Comparison of ENCODE assay signal across 9 mouse cellular contexts in genomic region chr5:120620375-120621077, GRCm38 (mm10). TPM values are rescaled to one million over a fixed set of nuclear protein-coding genes. Genes with fewer than 3 reads are reported as not detected.
DNase-seq lines count a peak whose midpoint lies in the region; ATAC-seq and TF ChIP-seq lines count a peak whose summit lies in the region.
"Had no signal": no experiment of that assay in that cellular context is flagged by ENCODE, and none has a peak within 500 bp of the region (broad histone marks: within the 10 kb centered on the region; RNA-seq: fewer than 3 reads in every experiment).

No protein-coding gene starts in this region.

- H3K4me3 ChIP-seq in lung, adult 2 months (replicated peaks; ENCODE audit: extremely low read depth, low read depth, low read length), result no peak overlapping the region
- H3K4me3 ChIP-seq: erythroblast, embryonic 14.5 days had no signal

- no peaks in the 10 kb centered on the region for H3K4me1 ChIP-seq in lung, adult 2 months (ENCODE audit: control insufficient read depth, insufficient read depth, low read length)

- TF ChIP-seq CTCF in lung, adult 2 months (IDR thresholded peaks at IDR 0.05; ENCODE audit: insufficient read depth, low read length), result peak; percentile 87

- DNase-seq in CD4-positive helper T cell, adult 2 months (ENCODE audit: low read depth, low spot score), result peak; percentile 88
- DNase-seq in adrenal gland, adult 18-20 months (ENCODE audit: low spot score in 2 of 2), result peak; percentile 86 to 91
- DNase-seq in embryo, embryonic 11 days, result peak; percentile 79
- peak; percentile 77 for DNase-seq in heart, adult 8-10 months (ENCODE audit: low spot score)
- DNase-seq in kidney, postnatal 4 days, result peak; percentile 88 to 89
- DNase-seq in lung, adult 2 months, result peak; percentile 74
- peak; percentile 84 to 89 for DNase-seq in thymus, adult 18-20 months

- 73% methylated on average over 18 of the region's 18 CpGs for WGBS in lung, adult 2 months

- ATAC-seq in neutrophil, adult 5-6 weeks (ENCODE audit: extremely low read depth, insufficient number of reproducible peaks, low FRiP score, poor library complexity, severe bottlenecking), result peak; percentile 53

- no peak for TF ChIP-seq POLR2A in lung, adult 2 months (IDR thresholded peaks at IDR 0.05; ENCODE audit: borderline replicate concordance, extremely low read depth, low read depth, low read length)

RNA-seq across cellular contexts. Expression of gene Ddx54, which starts 8.0 kb away (rescaled TPM):
- 10 to 100 TPM; 44.1 to 57.6 TPM for total RNA-seq in adrenal gland, adult 18-20 months (2021)
- total RNA-seq in heart, adult 8-10 months (2022), result 10 to 100 TPM; 21.0 to 24.7 (median 23.0) TPM
- 37.2 and 39.2 TPM in 2 replicates for polyA plus RNA-seq in lung, adult 2 months (2012; rRNA removed)
- 58.6 and 61.8 TPM in 2 replicates for total RNA-seq in neutrophil, adult 5-6 weeks (2017)

RNA-seq across cellular contexts. Expression of gene Rita1, which starts 8.1 kb away (rescaled TPM):
- total RNA-seq in adrenal gland, adult 18-20 months (2021), result 10 to 100 TPM; 14.2 to 16.9 TPM
- 10 to 100 TPM; 14.3 to 17.9 (median 15.3) TPM for total RNA-seq in heart, adult 8-10 months (2022)
- polyA plus RNA-seq in lung, adult 2 months (2012; rRNA removed), result 15.7 and 15.8 TPM in 2 replicates
- 0.81 and 3.6 TPM in 2 replicates for total RNA-seq in neutrophil, adult 5-6 weeks (2017)

RNA-seq across cellular contexts. Expression of gene Cfap73, which starts 13.5 kb away (rescaled TPM):
- under 1 TPM in 1 of 2 experiments, not detected in 1; 0.33 TPM for total RNA-seq in adrenal gland, adult 18-20 months (2021)
- total RNA-seq in heart, adult 8-10 months (2022), result not detected
- polyA plus RNA-seq in lung, adult 2 months (2012; rRNA removed), result 1.6 TPM in 2 replicates
- not detected in 2 replicates for total RNA-seq in neutrophil, adult 5-6 weeks (2017)
- polyA plus RNA-seq: erythroblast, embryonic 14.5 days had no signal

RNA-seq across cellular contexts. Expression of gene Rasal1, which starts 28.1 kb away (rescaled TPM):
- 10 to 100 TPM in 1 of 2 experiments, 1 to 10 TPM in 1; 4.3 to 14.1 TPM for total RNA-seq in adrenal gland, adult 18-20 months (2021)
- under 1 TPM in 3 of 4 experiments, not detected in 1; 0.44 to 0.79 (median 0.46) TPM for total RNA-seq in heart, adult 8-10 months (2022)
- polyA plus RNA-seq in lung, adult 2 months (2012; rRNA removed), result 0.80 and 1.6 TPM in 2 replicates
- 4.5 and 5.4 TPM in 2 replicates for total RNA-seq in neutrophil, adult 5-6 weeks (2017)

RNA-seq across cellular contexts. Expression of gene Iqcd, which starts 31.7 kb away (rescaled TPM):
- total RNA-seq in adrenal gland, adult 18-20 months (2021), result under 1 TPM; 0.36 to 0.48 TPM
- total RNA-seq in heart, adult 8-10 months (2022), result under 1 TPM in 2 of 4 experiments, not detected in 2; 0.14 to 0.22 TPM
- polyA plus RNA-seq in lung, adult 2 months (2012; rRNA removed), result 2.0 and 2.4 TPM in 2 replicates
- 0.47 TPM in 1 of 2 replicates, not detected in the other for total RNA-seq in neutrophil, adult 5-6 weeks (2017)
